Mouse (Mus musculus) heart, adult 9 months (tissue): Measurements from ENCODE around the gene Atxn2l.

Experiments used
- DNase-seq, 2 experiments: peaks; one replicate each; pipeline ENCODE4 v3.0.0; 2022; ENCODE audit warnings: low spot score in 2 of 2

Gene Atxn2l

GRCm38 (mm10) chr7:126503273-126503878 lies at the start of gene Atxn2l:
Gene Atxn2l (minus strand): TSS chr7:126503437.
- DNase-seq, result peak; percentile 97 to 98

GRCm38 (mm10) chr7:126545631-126546030 lies 42.4 kb upstream of the Atxn2l start:
- DNase-seq, result no peak

- no peak for DNase-seq
Measured at GRCm38 (mm10) chr7:126541661-126542060, 38.4 kb upstream of the Atxn2l start.

- DNase-seq, result no peak
Measured at GRCm38 (mm10) chr7:126537820-126538585, 34.8 kb upstream of the Atxn2l start.

GRCm38 (mm10) chr7:126536466-126536865 lies 33.2 kb upstream of the Atxn2l start:
- no peak for DNase-seq

GRCm38 (mm10) chr7:126535766-126536165 lies 32.5 kb upstream of the Atxn2l start:
- DNase-seq, result no peak

- DNase-seq, result no peak
Measured at GRCm38 (mm10) chr7:126533434-126533833, 30.2 kb upstream of the Atxn2l start.

GRCm38 (mm10) chr7:126528166-126528577 lies 24.9 kb upstream of the Atxn2l start:
- peak in 1 of 2 experiments; percentile 21 for DNase-seq

- no peak for DNase-seq
Measured at GRCm38 (mm10) chr7:126523316-126523715, 20.1 kb upstream of the Atxn2l start.

GRCm38 (mm10) chr7:126519513-126519912 lies 16.3 kb upstream of the Atxn2l start:
- DNase-seq, result no peak

- no peak for DNase-seq
Measured at GRCm38 (mm10) chr7:126518261-126518941, 15.2 kb upstream of the Atxn2l start.

GRCm38 (mm10) chr7:126511287-126511686 lies 8.1 kb upstream of the Atxn2l start:
- no peak for DNase-seq

- no peak for DNase-seq
Measured at GRCm38 (mm10) chr7:126507126-126507778, 4.0 kb upstream of the Atxn2l start.

- no peak for DNase-seq
Measured at GRCm38 (mm10) chr7:126504913-126505312, 1.7 kb upstream of the Atxn2l start.

- DNase-seq, result no peak
Measured at GRCm38 (mm10) chr7:126502751-126503150, 486 bp downstream of the Atxn2l start.

- peak; percentile 94 to 95 for DNase-seq
Measured at GRCm38 (mm10) chr7:126502023-126502741, 1.1 kb downstream of the Atxn2l start.

GRCm38 (mm10) chr7:126501684-126502022 lies 1.6 kb downstream of the Atxn2l start:
- no peak for DNase-seq

- no peak for DNase-seq
Measured at GRCm38 (mm10) chr7:126499416-126499815, 3.8 kb downstream of the Atxn2l start.

GRCm38 (mm10) chr7:126497966-126498365 lies 5.3 kb downstream of the Atxn2l start:
- DNase-seq, result no peak

- no peak for DNase-seq
Measured at GRCm38 (mm10) chr7:126496475-126496874, 6.8 kb downstream of the Atxn2l start.

- DNase-seq, result no peak
Measured at GRCm38 (mm10) chr7:126494120-126494519, 9.1 kb downstream of the Atxn2l start.

- no peak for DNase-seq
Measured at GRCm38 (mm10) chr7:126491973-126492372, 11.3 kb downstream of the Atxn2l start.
